Mouse (Mus musculus) heart, postnatal 36 days (tissue): ENCODE data around the gene Srd5a1. TPM values are rescaled to one million over a fixed set of nuclear protein-coding genes. Genes with fewer than 3 reads are reported as not detected.

Experiments
- total RNA-seq, 2 experiments: library from RNA; stranded (reverse); gene quantifications; 2 replicates each; pipeline ENCODE4 v1.2.3; 2021

The Srd5a1 gene
- total RNA-seq, 2 experiments from 2014 or later, result 0.83 to 1.6 TPM

Other genes with a start within 250 kb of the Srd5a1 start
- gene Nsun2, start 77.7 kb downstream of the Srd5a1 start, total RNA-seq, result 10 to 100 TPM; 41.4 to 48.9 TPM
- gene Tent4a, start 76.8 kb downstream of the Srd5a1 start, total RNA-seq, result 10 to 100 TPM; 12.8 to 14.4 TPM
- 1 to 10 TPM; 3.8 to 4.4 TPM for gene Ube2ql1, start 128.4 kb upstream of the Srd5a1 start, total RNA-seq
- gene Med10, start 191.0 kb upstream of the Srd5a1 start, total RNA-seq, result 10 to 100 TPM; 22.1 to 23.4 TPM